Mouse (Mus musculus) midbrain, embryonic 12.5 days (tissue): ENCODE measurements at regions not wholly inside any gene's neighbourhood (a gene's known extent, or its start where the extent isn't known, plus 50 kb on each side); places are given as distances from the start of the nearest gene placed in this dataset.
"Not testable (repeated sequence)": the region's sequence is repeated elsewhere in the genome, so short reads cannot be mapped to it uniquely, and the experiment has no call there.

Experiments used
- ATAC-seq: fragments of 200-750 bp; cut with Nextera tagmentation; 2 replicates; pipeline ENCODE4 v1.8.0; 2017; ENCODE audit warnings: low read depth, moderate TSS enrichment, moderate library complexity; ENCODE audit not compliant: low FRiP score
- H3K27ac ChIP-seq: fragments of 300-500 bp; sonication (generic); replicated peaks from 2 replicates; pipeline ENCODE4 v1.5.1; 2016; ENCODE audit warnings: mild to moderate bottlenecking
- H3K27me3 ChIP-seq: fragments of 300-500 bp; sonication (generic); 2 replicates; pipeline ENCODE4 v1.6.1; 2016; ENCODE audit warnings: mild to moderate bottlenecking
- H3K36me3 ChIP-seq: fragments of 300-500 bp; sonication (generic); 2 replicates; pipeline ENCODE4 v1.6.1; 2016
- H3K4me1 ChIP-seq: fragments of 300-500 bp; sonication (generic); 2 replicates; pipeline ENCODE4 v1.6.1; 2016
- H3K4me2 ChIP-seq: fragments of 300-500 bp; sonication (generic); replicated peaks from 2 replicates; pipeline ENCODE4 v1.6.1; 2016; ENCODE audit warnings: mild to moderate bottlenecking, moderate library complexity
- H3K4me3 ChIP-seq: fragments of 300-500 bp; sonication (generic); 2 replicates; pipeline ENCODE4 v1.5.1; 2016; ENCODE audit warnings: mild to moderate bottlenecking
- H3K9ac ChIP-seq: fragments of 300-500 bp; sonication (generic); replicated peaks from 2 replicates; pipeline ENCODE4 v1.6.1; 2016; ENCODE audit warnings: mild to moderate bottlenecking, moderate library complexity
- H3K9me3 ChIP-seq: fragments of 300-500 bp; sonication (generic); 2 replicates; pipeline ENCODE4 v1.6.1; 2016; ENCODE audit warnings: mild to moderate bottlenecking
- WGBS: fragments of 180-500 bp; shearing (Covaris S2); methylation state at CpG from one replicate; pipeline ENCODE4 v1.1.7; 2016; 5-methylcytosine and 5-hydroxymethylcytosine counted together

GRCm38 (mm10) chr3:149052295-149052902, 62.0 kb upstream of the Adgrl2 start:
- not testable (repeated sequence) for H3K4me1 ChIP-seq, H3K27ac ChIP-seq, H3K4me3 ChIP-seq, H3K36me3 ChIP-seq, H3K27me3 ChIP-seq, H3K9ac ChIP-seq, H3K4me2 ChIP-seq, H3K9me3 ChIP-seq
- 98% methylated on average over 1 of the region's 1 CpGs for WGBS
- peak; percentile 52; the same call in 1 of the 2 replicates for ATAC-seq

DNA sequence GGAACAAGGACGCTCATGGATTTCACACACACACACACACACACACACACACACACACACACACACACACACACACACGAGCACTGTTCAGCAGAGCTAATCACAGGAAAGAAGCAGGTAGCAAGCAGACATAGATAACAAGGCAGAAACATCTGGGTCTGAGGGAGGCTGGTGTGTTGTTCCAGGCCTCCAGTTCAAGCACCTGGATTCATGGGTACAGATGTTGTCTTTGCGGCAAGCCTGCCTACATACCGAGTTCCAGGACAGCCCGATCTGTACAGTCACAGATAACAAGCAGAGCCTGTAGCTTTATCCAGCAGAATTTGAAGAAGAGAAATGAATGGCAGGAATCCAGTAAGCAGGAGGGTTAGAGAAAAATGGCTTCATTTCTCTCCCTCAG, 55.0 kb upstream of the Adgrl2 start:
- H3K4me1 ChIP-seq, result peaks cover 23% of the 10 kb centered on the region
- no peak overlapping the region for H3K4me2 ChIP-seq
- H3K9me3 ChIP-seq, result no peaks in the 10 kb centered on the region
- H3K4me3 ChIP-seq, result no peak overlapping the region
- no peak overlapping the region for H3K9ac ChIP-seq
- 84% methylated on average over 5 of the region's 5 CpGs for WGBS
- no peak overlapping the region for H3K27ac ChIP-seq
- ATAC-seq, result no peak
- H3K36me3 ChIP-seq, result no peaks in the 10 kb centered on the region
- no peaks in the 10 kb centered on the region for H3K27me3 ChIP-seq

DNA sequence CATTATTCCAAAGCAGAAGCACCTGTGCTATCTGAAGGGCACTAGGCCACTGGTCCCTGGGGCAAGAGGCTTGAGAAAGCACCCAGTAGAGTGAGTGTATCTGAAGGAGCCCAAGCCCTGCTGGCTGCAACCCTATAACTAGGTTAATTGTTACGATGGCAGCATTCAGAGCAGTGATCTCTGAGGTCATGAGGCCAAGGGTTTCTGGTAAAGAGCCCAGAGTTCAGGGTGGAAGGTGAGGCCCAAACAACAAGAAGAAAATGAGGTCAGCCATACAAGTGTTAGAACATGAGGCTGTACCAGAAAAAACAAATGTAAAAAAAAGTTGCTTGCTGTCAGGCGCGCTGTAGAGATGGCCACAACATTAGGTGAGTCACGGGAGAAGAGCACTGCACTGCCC, 53.5 kb upstream of the Adgrl2 start:
- WGBS, result 81% methylated on average over 4 of the region's 4 CpGs
- Histone ChIP-seq H3K9ac (no peak overlapping the region), H3K27me3 (no peaks in the 10 kb centered on the region), H3K4me1 (peaks cover 23% of the 10 kb centered on the region), H3K36me3 (no peaks in the 10 kb centered on the region), H3K4me2 (no peak overlapping the region), H3K27ac (no peak overlapping the region), H3K4me3 (no peak overlapping the region), H3K9me3 (no peaks in the 10 kb centered on the region)
- ATAC-seq, result no peak

- Histone ChIP-seq H3K27me3 (no peaks in the 10 kb centered on the region), H3K27ac (no peak overlapping the region), H3K36me3 (no peaks in the 10 kb centered on the region), H3K4me1 (peaks cover 23% of the 10 kb centered on the region), H3K9me3 (no peaks in the 10 kb centered on the region), H3K4me2 (peak overlapping the region; percentile 22), H3K9ac (no peak overlapping the region), H3K4me3 (no peak overlapping the region)
- ATAC-seq, result peak; percentile 82
- 12% methylated on average over 9 of the region's 9 CpGs for WGBS
Observed at GRCm38 (mm10) chr3:149042527-149042926, 52.2 kb upstream of the Adgrl2 start.

GRCm38 (mm10) chr3:149041188-149041587, 50.8 kb upstream of the Adgrl2 start:
- H3K27ac ChIP-seq, result no peak overlapping the region
- WGBS, result 45% methylated on average over 3 of the region's 3 CpGs
- H3K4me3 ChIP-seq, result no peak overlapping the region
- H3K27me3 ChIP-seq, result no peaks in the 10 kb centered on the region
- H3K9ac ChIP-seq, result no peak overlapping the region
- ATAC-seq, result no peak
- no peaks in the 10 kb centered on the region for H3K9me3 ChIP-seq
- H3K4me2 ChIP-seq, result no peak overlapping the region
- H3K4me1 ChIP-seq, result peaks cover 23% of the 10 kb centered on the region
- H3K36me3 ChIP-seq, result no peaks in the 10 kb centered on the region
